Mouse (Mus musculus) C2C12 (cell line): ENCODE results near the gene Cpn1. TPM values are rescaled to one million over a fixed set of nuclear protein-coding genes. Genes with fewer than 3 reads are reported as not detected.

Source experiments
- H3K27me3 ChIP-seq: one replicate; pipeline ENCODE4 v1.6.1; 2011; ENCODE audit not compliant: control insufficient read depth, insufficient read depth, insufficient read length
- H3K36me3 ChIP-seq: one replicate; pipeline ENCODE4 v1.6.1; 2011; ENCODE audit not compliant: control insufficient read depth, insufficient read depth
- H3K4me3 ChIP-seq: one replicate; pipeline ENCODE4 v1.5.1; 2011; ENCODE audit warnings: mild to moderate bottlenecking, control low read depth; ENCODE audit not compliant: poor library complexity, insufficient read depth, severe bottlenecking
- H3K79me2 ChIP-seq: one replicate; pipeline ENCODE4 v1.6.1; 2011; ENCODE audit not compliant: control insufficient read depth, insufficient read depth
- H3K79me3 ChIP-seq: one replicate; pipeline ENCODE4 v1.6.1; 2011; ENCODE audit warnings: low read depth, control low read depth
- H3ac ChIP-seq: one replicate; pipeline ENCODE3; 2011; ENCODE audit warnings: low read depth; ENCODE audit not compliant: control insufficient read depth, insufficient read length
- CEBPB ChIP-seq: IDR thresholded peaks from one replicate; pipeline ENCODE4 v1.6.1; 2011; ENCODE audit warnings: low read depth, mild to moderate bottlenecking, control low read depth, moderate library complexity
- CTCF ChIP-seq: IDR thresholded peaks from one replicate; pipeline ENCODE4 v1.5.1; 2011; ENCODE audit not compliant: control insufficient read depth, insufficient read depth, insufficient read length
- FOSL1 ChIP-seq: IDR thresholded peaks from one replicate; pipeline ENCODE4 v1.8.0; 2011; ENCODE audit warnings: mild to moderate bottlenecking, low read length; ENCODE audit not compliant: poor library complexity, insufficient read depth, severe bottlenecking
- MAX ChIP-seq: IDR thresholded peaks from one replicate; pipeline ENCODE4 v1.6.1; 2011; ENCODE audit warnings: mild to moderate bottlenecking, control low read depth
- MYOD1 ChIP-seq: IDR thresholded peaks from one replicate; pipeline ENCODE4 v1.6.1; 2011; ENCODE audit warnings: low read depth; ENCODE audit not compliant: control insufficient read depth, insufficient read length
- MYOG ChIP-seq: IDR thresholded peaks from one replicate; pipeline ENCODE4 v1.6.1; 2011; ENCODE audit not compliant: control insufficient read depth, insufficient read length; ENCODE audit errors: extremely low read depth
- USF1 ChIP-seq: IDR thresholded peaks from one replicate; pipeline ENCODE4 v1.6.1; 2011; ENCODE audit warnings: low read depth, mild to moderate bottlenecking, control low read depth, moderate library complexity
- long read RNA-seq, 2 experiments: library from polyadenylated mRNA; unstranded; transcript quantifications; one replicate each; pipeline ENCODE4 v2.0.0; 2019 to 2020
- polyA plus RNA-seq: library from polyadenylated mRNA; unstranded; fragments of >200 nt; fragmentation: generic; extraction: Trizol; gene quantifications from one replicate; pipeline ENCODE4 v1.2.1, GENCODE M21; 2012; ENCODE audit warnings: missing spikeins

Cpn1 gene
- 0.09 TPM for polyA plus RNA-seq
- long read RNA-seq, experiment 1, result 0 reads
- long read RNA-seq, experiment 2, result 0 reads

GRCm38 (mm10) chr19:43986069-43986794, at the start of gene Cpn1:
Gene Cpn1, minus strand, starts transcription at chr19:43986556.
- Histone ChIP-seq H3ac (no peak within 1 kb of the TSS), H3K79me2 (no peaks in the 10 kb centered on the region), H3K4me3 (no peak within 1 kb of the TSS), H3K27me3 (peaks cover 26% of the 10 kb centered on the region), H3K36me3 (no peaks in the 10 kb centered on the region), H3K79me3 (no peaks in the 10 kb centered on the region)
- TF ChIP-seq CEBPB (no peak), FOSL1 (no peak), MAX (no peak), USF1 (no peak), MYOG (no peak), MYOD1 (no peak), CTCF (no peak)

DNA sequence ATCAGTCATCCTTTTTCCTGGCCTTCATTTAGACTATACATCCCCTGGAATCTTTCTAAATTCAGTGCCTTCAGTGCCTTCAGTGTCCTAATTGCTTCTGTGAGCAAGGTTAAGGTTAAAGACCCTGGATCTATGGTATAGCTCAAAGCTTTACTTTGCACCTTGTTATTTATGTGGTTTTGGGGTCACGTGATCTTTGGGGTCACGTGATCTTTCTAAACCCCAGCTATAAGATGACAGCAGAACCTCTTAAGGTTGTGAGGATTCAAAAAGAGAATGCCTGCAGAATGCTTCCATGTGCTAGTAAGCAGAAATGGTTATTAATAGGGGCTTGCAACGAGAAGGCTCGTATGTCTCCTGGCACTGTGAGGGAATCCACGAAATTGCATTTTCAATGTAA, 47.0 kb upstream of the Cpn1 start:
- Histone ChIP-seq H3K27me3 (no peaks in the 10 kb centered on the region), H3ac (no peak overlapping the region), H3K79me2 (no peaks in the 10 kb centered on the region), H3K79me3 (no peaks in the 10 kb centered on the region), H3K36me3 (peaks cover 30% of the 10 kb centered on the region), H3K4me3 (no peak overlapping the region)
- no peak for TF ChIP-seq MYOD1
- peak; percentile 51 for TF ChIP-seq USF1

GRCm38 (mm10) chr19:44032046-44032744, 45.8 kb upstream of the Cpn1 start:
- H3K36me3 ChIP-seq, result peaks cover 21% of the 10 kb centered on the region

GRCm38 (mm10) chr19:44030024-44030423, 43.7 kb upstream of the Cpn1 start:
- H3K27me3 ChIP-seq, result no peaks in the 10 kb centered on the region
- TF ChIP-seq USF1, result no peak
- TF ChIP-seq FOSL1, result no peak
- TF ChIP-seq CTCF, result no peak
- TF ChIP-seq CEBPB, result no peak
- TF ChIP-seq MAX, result no peak
- TF ChIP-seq MYOD1, result no peak
- no peak for TF ChIP-seq MYOG

More at GRCm38 (mm10) chr19:44032046-44032744, 45.8 kb upstream of the Cpn1 start:
- H3K4me3 ChIP-seq, result no peak overlapping the region
- TF ChIP-seq USF1, result no peak
- no peak for TF ChIP-seq MYOD1
- H3ac ChIP-seq, result no peak overlapping the region
- H3K79me3 ChIP-seq, result no peaks in the 10 kb centered on the region
- no peaks in the 10 kb centered on the region for H3K27me3 ChIP-seq
- H3K79me2 ChIP-seq, result no peaks in the 10 kb centered on the region

GRCm38 (mm10) chr19:44028972-44029371, 42.6 kb upstream of the Cpn1 start, which contains the start of gene Cyp2c23:
Gene Cyp2c23, minus strand, starts transcription at chr19:44029208.
- Histone ChIP-seq H3ac (no peak within 1 kb of the TSS), H3K79me2 (no peaks in the 10 kb centered on the region), H3K4me3 (no peak within 1 kb of the TSS), H3K36me3 (peaks cover 6% of the 10 kb centered on the region), H3K27me3 (no peaks in the 10 kb centered on the region), H3K79me3 (no peaks in the 10 kb centered on the region)
- TF ChIP-seq MAX (no peak), USF1 (no peak), FOSL1 (no peak), MYOG (no peak), MYOD1 (no peak), CEBPB (no peak), CTCF (no peak)

More at GRCm38 (mm10) chr19:44030024-44030423, 43.7 kb upstream of the Cpn1 start:
- Histone ChIP-seq H3ac (no peak overlapping the region), H3K4me3 (no peak overlapping the region), H3K79me2 (no peaks in the 10 kb centered on the region), H3K36me3 (peaks cover 6% of the 10 kb centered on the region), H3K79me3 (no peaks in the 10 kb centered on the region)

GRCm38 (mm10) chr19:44026956-44027530, 40.7 kb upstream of the Cpn1 start:
- Histone ChIP-seq H3ac (no peak overlapping the region), H3K79me2 (no peaks in the 10 kb centered on the region), H3K36me3 (peaks cover 2% of the 10 kb centered on the region), H3K79me3 (no peaks in the 10 kb centered on the region), H3K4me3 (no peak overlapping the region), H3K27me3 (no peaks in the 10 kb centered on the region)
- TF ChIP-seq MAX (no peak), CEBPB (no peak), CTCF (no peak), USF1 (no peak), FOSL1 (no peak), MYOD1 (no peak), MYOG (no peak)
